Mouse (Mus musculus): ENCODE measurements around the gene Arfgap1. TPM values are rescaled to one million over a fixed set of nuclear protein-coding genes. Genes with fewer than 3 reads are reported as not detected.

Arfgap1 gene
- polyA plus RNA-seq, 1 experiment from 2014 or later, result 82.4 TPM

GRCm38 (mm10) chr2:180949947-180950346 is 17.1 kb upstream of the Arfgap1 start:
- Histone ChIP-seq H3K9ac (ENCODE audit: low read depth, low read length) (no peak overlapping the region), H3K4me2 (ENCODE audit: low read depth, low read length) (no peak overlapping the region), H3K27ac (ENCODE audit: low read length) (no peak overlapping the region), H3K27me3 (replicated peaks; ENCODE audit: control insufficient read depth, insufficient read depth, low read length) (no peaks in the 10 kb centered on the region), H3K36me3 (ENCODE audit: control insufficient read depth, insufficient read depth, low read length) (no peaks in the 10 kb centered on the region), H3K9me3 (ENCODE audit: control insufficient read depth, low read length) (no peaks in the 10 kb centered on the region), H3K4me1 (ENCODE audit: control insufficient read depth, insufficient read depth, low read length) (peaks cover 5% of the 10 kb centered on the region; the same call in 1 of the 2 replicates), H3K4me3 (ENCODE audit: low read length) (no peak overlapping the region)
- no peak for ATAC-seq
- WGBS, result 11% methylated on average over 1 of the region's 1 CpGs

GRCm38 (mm10) chr2:180952731-180953171 is 14.3 kb upstream of the Arfgap1 start:
- Histone ChIP-seq H3K36me3 (ENCODE audit: control insufficient read depth, insufficient read depth, low read length) (no peaks in the 10 kb centered on the region), H3K4me1 (ENCODE audit: control insufficient read depth, insufficient read depth, low read length) (peaks cover 8% of the 10 kb centered on the region; the same call in 1 of the 2 replicates), H3K27me3 (replicated peaks; ENCODE audit: control insufficient read depth, insufficient read depth, low read length) (no peaks in the 10 kb centered on the region), H3K9me3 (ENCODE audit: control insufficient read depth, low read length) (no peaks in the 10 kb centered on the region), H3K4me3 (ENCODE audit: low read length) (peak overlapping the region; percentile 64), H3K27ac (ENCODE audit: low read length) (peak overlapping the region; percentile 16; the same call in 1 of the 2 replicates), H3K9ac (ENCODE audit: low read depth, low read length) (peak overlapping the region; percentile 38; the same call in 1 of the 2 replicates), H3K4me2 (ENCODE audit: low read depth, low read length) (peak overlapping the region; percentile 78)
- 30% methylated on average over 9 of the region's 9 CpGs for WGBS
- no peak for ATAC-seq

- 33% methylated on average over 2 of the region's 2 CpGs for WGBS
- Histone ChIP-seq H3K27me3 (replicated peaks; ENCODE audit: control insufficient read depth, insufficient read depth, low read length) (no peaks in the 10 kb centered on the region), H3K4me1 (ENCODE audit: control insufficient read depth, insufficient read depth, low read length) (peaks cover 8% of the 10 kb centered on the region; the same call in 1 of the 2 replicates), H3K36me3 (ENCODE audit: control insufficient read depth, insufficient read depth, low read length) (no peaks in the 10 kb centered on the region), H3K27ac (ENCODE audit: low read length) (peak overlapping the region; percentile 68; the same call in 1 of the 2 replicates), H3K4me2 (ENCODE audit: low read depth, low read length) (peak overlapping the region; percentile 78), H3K9me3 (ENCODE audit: control insufficient read depth, low read length) (no peaks in the 10 kb centered on the region), H3K9ac (ENCODE audit: low read depth, low read length) (peak overlapping the region; percentile 67), H3K4me3 (ENCODE audit: low read length) (peak overlapping the region; percentile 64)
- ATAC-seq, result no peak
Observed at GRCm38 (mm10) chr2:180953638-180954037, 13.4 kb upstream of the Arfgap1 start.

- peak within 1 kb of the TSS; percentile 67 for H3K9ac ChIP-seq (ENCODE audit: low read depth, low read length)
- peak; percentile 83 for ATAC-seq
- H3K27ac ChIP-seq (ENCODE audit: low read length), result peak within 1 kb of the TSS; percentile 68
- H3K36me3 ChIP-seq (ENCODE audit: control insufficient read depth, insufficient read depth, low read length), result no peaks in the 10 kb centered on the region
- under 1% methylated on average over 52 of the region's 52 CpGs for WGBS
- H3K4me3 ChIP-seq (ENCODE audit: low read length), result peak within 1 kb of the TSS; percentile 64
- peaks cover 8% of the 10 kb centered on the region; the same call in 1 of the 2 replicates for H3K4me1 ChIP-seq (ENCODE audit: control insufficient read depth, insufficient read depth, low read length)
- H3K4me2 ChIP-seq (ENCODE audit: low read depth, low read length), result peak within 1 kb of the TSS; percentile 78
- no peaks in the 10 kb centered on the region for H3K9me3 ChIP-seq (ENCODE audit: control insufficient read depth, low read length)
- H3K27me3 ChIP-seq (replicated peaks; ENCODE audit: control insufficient read depth, insufficient read depth, low read length), result no peaks in the 10 kb centered on the region
Observed at GRCm38 (mm10) chr2:180954061-180955047, 12.7 kb upstream of the Arfgap1 start, which contains the start of gene Nkain4. Nkain4 (minus strand) TSS chr2:180954699.

- no peaks in the 10 kb centered on the region for H3K27me3 ChIP-seq (replicated peaks; ENCODE audit: control insufficient read depth, insufficient read depth, low read length)
- H3K9me3 ChIP-seq (ENCODE audit: control insufficient read depth, low read length), result no peaks in the 10 kb centered on the region
- no peak overlapping the region for H3K27ac ChIP-seq (ENCODE audit: low read length)
- H3K4me3 ChIP-seq (ENCODE audit: low read length), result no peak overlapping the region
- H3K4me1 ChIP-seq (ENCODE audit: control insufficient read depth, insufficient read depth, low read length), result peaks cover 23% of the 10 kb centered on the region
- H3K36me3 ChIP-seq (ENCODE audit: control insufficient read depth, insufficient read depth, low read length), result no peaks in the 10 kb centered on the region
- no peak overlapping the region for H3K4me2 ChIP-seq (ENCODE audit: low read depth, low read length)
- no peak for ATAC-seq
- 58% methylated on average over 7 of the region's 7 CpGs for WGBS
- no peak overlapping the region for H3K9ac ChIP-seq (ENCODE audit: low read depth, low read length)
Observed at GRCm38 (mm10) chr2:180959605-180960004, 7.4 kb upstream of the Arfgap1 start.

GRCm38 (mm10) chr2:180960187-180960586 is 6.8 kb upstream of the Arfgap1 start:
- WGBS, result 65% methylated on average over 3 of the region's 3 CpGs
- Histone ChIP-seq H3K27ac (ENCODE audit: low read length) (no peak overlapping the region), H3K4me2 (ENCODE audit: low read depth, low read length) (no peak overlapping the region), H3K27me3 (replicated peaks; ENCODE audit: control insufficient read depth, insufficient read depth, low read length) (no peaks in the 10 kb centered on the region), H3K9me3 (ENCODE audit: control insufficient read depth, low read length) (no peaks in the 10 kb centered on the region), H3K36me3 (ENCODE audit: control insufficient read depth, insufficient read depth, low read length) (no peaks in the 10 kb centered on the region), H3K9ac (ENCODE audit: low read depth, low read length) (no peak overlapping the region), H3K4me1 (ENCODE audit: control insufficient read depth, insufficient read depth, low read length) (peaks cover 18% of the 10 kb centered on the region), H3K4me3 (ENCODE audit: low read length) (no peak overlapping the region)
- ATAC-seq, result no peak

GRCm38 (mm10) chr2:180962616-180963308 is 4.3 kb upstream of the Arfgap1 start:
- ATAC-seq, result peak; percentile 88
- no peaks in the 10 kb centered on the region for H3K36me3 ChIP-seq (ENCODE audit: control insufficient read depth, insufficient read depth, low read length)
- no peak overlapping the region for H3K9ac ChIP-seq (ENCODE audit: low read depth, low read length)
- no peak overlapping the region for H3K4me3 ChIP-seq (ENCODE audit: low read length)
- peak overlapping the region; percentile 84 for H3K27ac ChIP-seq (ENCODE audit: low read length)
- H3K4me1 ChIP-seq (ENCODE audit: control insufficient read depth, insufficient read depth, low read length), result peaks cover 21% of the 10 kb centered on the region
- no peaks in the 10 kb centered on the region for H3K27me3 ChIP-seq (replicated peaks; ENCODE audit: control insufficient read depth, insufficient read depth, low read length)
- H3K9me3 ChIP-seq (ENCODE audit: control insufficient read depth, low read length), result no peaks in the 10 kb centered on the region
- H3K4me2 ChIP-seq (ENCODE audit: low read depth, low read length), result no peak overlapping the region
- WGBS, result 63% methylated on average over 2 of the region's 2 CpGs

- no peaks in the 10 kb centered on the region for H3K27me3 ChIP-seq (replicated peaks; ENCODE audit: control insufficient read depth, insufficient read depth, low read length)
- H3K4me3 ChIP-seq (ENCODE audit: low read length), result no peak overlapping the region
- H3K36me3 ChIP-seq (ENCODE audit: control insufficient read depth, insufficient read depth, low read length), result peaks cover 3% of the 10 kb centered on the region; the same call in 1 of the 2 replicates
- peak overlapping the region; percentile 84 for H3K27ac ChIP-seq (ENCODE audit: low read length)
- H3K4me1 ChIP-seq (ENCODE audit: control insufficient read depth, insufficient read depth, low read length), result peaks cover 24% of the 10 kb centered on the region
- 0 out of 2 replicates have a peak overlapping the region, but pooled peaks have one; percentile 2 for H3K4me2 ChIP-seq (ENCODE audit: low read depth, low read length)
- 0 out of 2 replicates have a peak, but pooled peaks have one; percentile 1 for ATAC-seq
- H3K9ac ChIP-seq (ENCODE audit: low read depth, low read length), result peak overlapping the region; percentile 32; the same call in 1 of the 2 replicates
- H3K9me3 ChIP-seq (ENCODE audit: control insufficient read depth, low read length), result no peaks in the 10 kb centered on the region
- WGBS, result 3% methylated on average over 5 of the region's 5 CpGs
Observed at GRCm38 (mm10) chr2:180963956-180964355, 3.1 kb upstream of the Arfgap1 start.

Data from intestine, embryonic 16.5 days (tissue).